Mouse (Mus musculus) gastrocnemius, adult 2 months (tissue): ENCODE results near the gene Fezf1. TPM values are rescaled to one million over a fixed set of nuclear protein-coding genes. Genes with fewer than 3 reads are reported as not detected.

Experiments used
- DNase-seq: peaks from one replicate; pipeline ENCODE4 v3.0.0; 2022
- H3K27ac ChIP-seq: fragments of 200-600 bp; 2 replicates; pipeline ENCODE4 v1.8.1; 2022; ENCODE audit warnings: mild to moderate bottlenecking
- H3K4me3 ChIP-seq: fragments of 200-600 bp; 2 replicates; pipeline ENCODE4 v1.8.1; 2022; ENCODE audit warnings: mild to moderate bottlenecking, moderate library complexity
- CTCF ChIP-seq: fragments of 200-600 bp; IDR thresholded peaks from 2 replicates; pipeline ENCODE4 v1.8.1; 2022; ENCODE audit warnings: antibody characterized with exemption, mild to moderate bottlenecking, moderate library complexity
- intact Hi-C: fragments of 180-260 bp; cut with DNase I; formaldehyde crosslinking; loops from one replicate; pipeline ENCODE4 v1.15.1; 2025
- long read RNA-seq, 2 experiments: library from polyadenylated mRNA; stranded (forward); transcript quantifications; one replicate each; pipeline ENCODE4 v2.0.0; 2021
- total RNA-seq, 2 experiments: library from RNA; stranded (reverse); gene quantifications; 2 replicates each; pipeline ENCODE4 v1.2.3; 2021

Gene Fezf1
- not detected for total RNA-seq
- long read RNA-seq, experiment 1 = 0 reads
- long read RNA-seq, experiment 2 = 0 reads

GRCm38 (mm10) chr6:23248313-23249052, at the start of gene Fezf1:
Gene Fezf1 (minus strand): TSS chr6:23248362.
- no peak for TF ChIP-seq CTCF
- intact Hi-C loops = no loop called here
- DNase-seq = no peak
- no peak within 1 kb of the TSS for H3K27ac ChIP-seq
- no peak within 1 kb of the TSS for H3K4me3 ChIP-seq

GRCm38 (mm10) chr6:23294685-23295084, 46.5 kb upstream of the Fezf1 start:
- no peak for TF ChIP-seq CTCF

GRCm38 (mm10) chr6:23288752-23289151, 40.6 kb upstream of the Fezf1 start:
- intact Hi-C loops = no loop called here
- no peak overlapping the region for H3K4me3 ChIP-seq
- H3K27ac ChIP-seq = no peak overlapping the region
- no peak for TF ChIP-seq CTCF
- no peak for DNase-seq

More at GRCm38 (mm10) chr6:23294685-23295084, 46.5 kb upstream of the Fezf1 start:
- H3K27ac ChIP-seq = no peak overlapping the region
- intact Hi-C loops = no loop called here
- no peak overlapping the region for H3K4me3 ChIP-seq
- DNase-seq = no peak

- Histone ChIP-seq H3K4me3 (no peak overlapping the region), H3K27ac (no peak overlapping the region)
- intact Hi-C loops = no loop called here
- no peak for TF ChIP-seq CTCF
- no peak for DNase-seq
These were observed 33.3 kb upstream of the Fezf1 start for GRCm38 (mm10) chr6:23281514-23281820.

GRCm38 (mm10) chr6:23280811-23281513, 32.8 kb upstream of the Fezf1 start:
- no peak for DNase-seq
- intact Hi-C loops = no loop called here
- Histone ChIP-seq H3K4me3 (no peak overlapping the region), H3K27ac (no peak overlapping the region)
- no peak for TF ChIP-seq CTCF

- Histone ChIP-seq H3K27ac (no peak overlapping the region), H3K4me3 (no peak overlapping the region)
- intact Hi-C loops = no loop called here
- DNase-seq = no peak
- TF ChIP-seq CTCF = no peak
These were observed 25.3 kb upstream of the Fezf1 start for GRCm38 (mm10) chr6:23273483-23273882.

- DNase-seq = no peak
- intact Hi-C loops = no loop called here
- H3K27ac ChIP-seq = no peak overlapping the region
- H3K4me3 ChIP-seq = no peak overlapping the region
- no peak for TF ChIP-seq CTCF
These were observed 24.8 kb upstream of the Fezf1 start for GRCm38 (mm10) chr6:23272979-23273378.

- intact Hi-C loops = no loop called here
- no peak for DNase-seq
- H3K27ac ChIP-seq = no peak overlapping the region
- no peak overlapping the region for H3K4me3 ChIP-seq
- no peak for TF ChIP-seq CTCF
These were observed 24.4 kb upstream of the Fezf1 start for GRCm38 (mm10) chr6:23272542-23272941.

GRCm38 (mm10) chr6:23260738-23261050, 12.5 kb upstream of the Fezf1 start:
- Histone ChIP-seq H3K27ac (no peak overlapping the region), H3K4me3 (no peak overlapping the region)
- intact Hi-C loops = no loop called here
- DNase-seq = no peak
- TF ChIP-seq CTCF = no peak

- Histone ChIP-seq H3K27ac (no peak overlapping the region), H3K4me3 (no peak overlapping the region)
- DNase-seq = no peak
- intact Hi-C loops = no loop called here
- TF ChIP-seq CTCF = no peak
These were observed 12.0 kb upstream of the Fezf1 start for GRCm38 (mm10) chr6:23260016-23260737.

GRCm38 (mm10) chr6:23257981-23258380, 9.8 kb upstream of the Fezf1 start:
- no peak for TF ChIP-seq CTCF
- H3K4me3 ChIP-seq = no peak overlapping the region
- intact Hi-C loops = no loop called here
- H3K27ac ChIP-seq = no peak overlapping the region
- no peak for DNase-seq

GRCm38 (mm10) chr6:23255161-23255560, 7.0 kb upstream of the Fezf1 start:
- intact Hi-C loops = no loop called here
- Histone ChIP-seq H3K4me3 (no peak overlapping the region), H3K27ac (no peak overlapping the region)
- DNase-seq = no peak
- no peak for TF ChIP-seq CTCF

- Histone ChIP-seq H3K4me3 (no peak overlapping the region), H3K27ac (no peak overlapping the region)
- no peak for TF ChIP-seq CTCF
- no peak for DNase-seq
- intact Hi-C loops = no loop called here
These were observed 6.5 kb upstream of the Fezf1 start for GRCm38 (mm10) chr6:23254644-23255043.
